Mouse (Mus musculus) embryo, embryonic 11.5 days (tissue): ENCODE data around the gene Pced1a.
"Not testable (repeated sequence)": the region's sequence is repeated elsewhere in the genome, so short reads cannot be mapped to it uniquely, and the experiment has no call there.

Experiments
- DNase-seq: peaks from one replicate; pipeline ENCODE4 v3.0.0-alpha.2; 2012; ENCODE audit warnings: low read depth, low spot score

Gene Pced1a

DNA sequence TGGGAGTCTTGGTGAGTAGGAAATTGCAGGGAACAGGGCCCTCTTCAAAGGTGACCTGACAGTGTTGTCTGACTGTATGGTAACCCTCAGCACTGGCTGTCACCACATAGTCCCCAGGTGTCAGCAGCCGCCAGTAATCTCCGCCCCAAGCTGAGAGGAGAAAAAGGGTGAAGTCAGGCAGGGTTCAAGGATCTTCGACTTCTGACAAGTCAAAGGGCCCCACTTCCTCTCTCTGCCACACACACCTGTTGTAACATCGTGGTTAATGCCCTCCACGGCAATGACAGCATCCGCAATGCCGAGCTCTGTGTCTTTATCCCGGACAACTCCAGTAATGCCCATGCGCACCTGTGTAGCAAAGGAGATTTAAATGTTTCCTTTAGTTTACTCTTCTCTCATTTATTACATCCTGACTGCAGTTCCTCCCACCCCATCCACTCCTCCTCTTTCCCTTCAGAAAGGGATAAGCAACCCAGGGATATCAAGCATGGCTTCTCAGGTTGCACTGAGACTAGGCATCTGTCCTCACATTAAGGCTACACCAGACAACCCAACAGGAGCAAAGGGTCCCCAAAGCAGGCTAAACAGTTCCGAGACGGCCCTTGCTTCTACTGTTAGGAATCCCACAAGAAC, 33.4 kb downstream of the Pced1a start:
- no peak for DNase-seq

DNA sequence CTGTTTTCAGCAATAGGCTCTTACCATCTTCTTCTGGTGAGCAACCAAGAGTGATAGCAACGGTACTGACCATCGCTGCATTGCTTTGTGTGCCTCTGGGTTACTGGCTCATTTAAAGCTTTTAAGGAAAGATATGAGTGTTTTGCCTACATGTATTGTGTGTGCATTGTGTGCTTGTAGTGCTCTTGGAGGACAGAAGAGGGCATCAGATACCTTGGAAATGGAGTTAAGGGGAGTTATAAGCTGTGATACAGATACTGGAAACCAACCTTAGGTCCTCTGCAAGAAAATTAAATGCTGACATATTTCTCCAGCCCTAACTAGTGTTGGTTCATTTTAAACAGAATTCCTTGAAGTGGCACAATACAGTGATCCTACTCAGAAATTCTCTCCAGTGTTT, 35.7 kb downstream of the Pced1a start:
- no peak for DNase-seq

DNA sequence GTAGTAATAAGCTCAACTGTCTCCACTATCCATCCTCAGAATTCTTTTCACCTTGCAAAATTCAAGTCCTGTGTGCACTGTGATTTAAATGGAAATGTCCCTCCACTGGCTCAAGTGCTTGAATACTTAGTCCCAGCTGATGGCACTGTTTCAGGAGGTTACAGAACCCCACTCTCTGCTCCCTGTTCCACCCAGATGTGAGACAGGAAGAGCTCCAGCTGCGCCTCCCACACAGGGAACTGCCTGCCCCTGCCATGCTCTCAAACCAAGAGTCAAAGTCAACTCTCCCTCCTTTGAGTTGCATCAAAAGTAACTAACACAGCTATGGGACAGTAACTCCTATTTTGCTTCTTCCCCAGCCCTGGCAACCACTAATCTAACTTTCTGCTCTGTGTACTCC, 38.3 kb downstream of the Pced1a start:
- no peak for DNase-seq

DNA sequence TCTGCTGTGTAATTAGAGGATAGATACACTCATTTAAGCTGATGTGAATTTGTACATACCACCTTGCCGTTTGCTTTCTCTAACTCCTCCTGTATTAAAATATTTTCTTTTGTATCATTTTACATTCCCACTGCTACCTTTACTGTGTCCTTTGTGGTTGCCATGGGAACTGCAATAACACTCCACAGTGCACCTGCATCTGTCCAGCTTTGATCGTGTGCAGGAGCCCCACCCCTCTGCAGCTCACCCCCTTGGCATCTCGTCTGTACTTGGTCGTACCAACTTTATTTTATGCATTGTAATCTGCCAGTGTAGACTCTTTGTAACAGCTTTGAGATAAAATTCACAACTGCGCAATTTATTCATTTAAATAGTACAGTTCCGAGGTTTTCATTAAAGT, 40.6 kb downstream of the Pced1a start:
- no peak for DNase-seq

DNA sequence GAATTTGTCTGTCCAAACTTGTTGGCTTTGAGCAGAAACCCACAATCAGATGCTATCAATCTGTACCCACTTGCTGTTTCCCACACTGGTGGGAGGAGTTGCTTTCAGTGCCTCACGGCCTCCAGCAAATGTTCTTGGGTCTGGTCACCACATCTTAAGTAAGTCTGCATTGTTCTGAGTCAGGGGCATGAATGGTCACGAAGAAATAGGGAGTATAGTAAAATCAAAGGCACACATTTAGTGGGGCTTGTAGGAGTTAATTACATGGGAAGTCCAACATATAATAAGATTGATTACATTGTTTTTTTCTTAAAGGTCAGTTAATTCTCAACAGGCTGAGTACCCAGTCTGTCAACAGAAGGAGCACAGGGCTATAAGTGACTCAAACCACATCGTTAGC, 41.3 kb downstream of the Pced1a start:
- DNase-seq = no peak

DNA sequence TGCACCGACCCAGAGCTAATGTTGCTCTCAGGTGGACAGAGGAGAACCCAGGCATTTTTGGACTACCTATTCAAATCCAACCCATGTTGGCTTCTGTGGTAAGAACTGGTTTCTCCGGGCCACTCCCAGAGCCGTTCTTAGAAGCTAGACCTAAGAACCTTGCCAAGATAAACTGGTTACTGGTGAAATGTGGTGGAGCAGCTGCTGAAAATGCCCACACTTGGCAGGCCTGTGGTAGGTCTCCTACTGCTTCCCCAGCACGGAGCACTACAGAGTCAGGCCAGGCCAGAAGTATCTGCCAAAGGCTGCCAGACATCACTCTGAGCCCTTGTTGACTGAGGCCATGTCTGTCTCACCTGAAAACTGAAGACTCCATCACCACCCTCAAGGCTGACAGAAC, 49.5 kb downstream of the Pced1a start:
- DNase-seq = no peak

DNA sequence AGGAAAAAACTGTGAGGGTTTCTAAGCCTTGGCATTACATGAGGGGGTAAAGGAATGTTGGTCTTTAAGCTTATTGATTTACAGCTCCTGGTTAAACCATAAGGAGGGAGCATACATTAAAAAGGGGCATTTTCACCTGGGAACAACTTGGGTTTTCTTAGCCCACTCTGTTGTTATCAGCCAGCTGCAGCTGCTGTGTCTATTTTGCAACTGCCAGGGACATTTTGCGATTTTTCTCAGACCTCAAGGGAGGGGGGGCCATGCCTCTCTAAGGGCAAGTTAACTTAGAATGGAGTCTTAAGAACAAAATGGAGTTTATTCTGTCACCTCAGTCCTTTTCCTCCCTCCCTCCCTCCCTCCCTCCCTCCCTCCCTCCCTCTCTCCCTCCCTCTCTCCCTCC, 51.5 kb downstream of the Pced1a start:
- DNase-seq = not testable (repeated sequence)

DNA sequence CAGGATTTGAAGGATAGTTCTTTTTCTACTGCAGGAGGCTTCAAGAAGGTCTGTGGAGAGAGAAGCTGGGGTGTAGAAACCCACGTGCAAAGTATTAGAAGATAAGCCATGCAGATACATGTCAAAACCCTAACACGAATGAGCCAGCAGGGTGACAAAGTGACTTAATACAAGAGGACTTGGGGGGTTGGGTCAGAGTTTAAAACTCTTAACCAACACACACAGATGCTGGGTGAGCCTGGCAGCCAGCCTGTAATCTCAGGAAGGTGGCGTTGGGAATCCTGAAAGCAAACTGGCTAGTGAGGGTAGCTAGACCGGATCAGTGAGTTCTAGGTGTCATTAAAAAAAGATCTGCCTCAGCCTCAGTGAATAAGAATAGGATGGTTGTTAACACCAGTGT, 57.1 kb downstream of the Pced1a start:
- no peak for DNase-seq
